Mouse (Mus musculus): ENCODE data around the gene Tmed2. TPM values are rescaled to one million over a fixed set of nuclear protein-coding genes. Genes with fewer than 3 reads are reported as not detected.
A peak's percentile ranks its signal among the peaks of the same experiment; 100 is the strongest.

Gene Tmed2
- polyA plus RNA-seq, 1 experiment from 2014 or later, result 566 TPM

DNA sequence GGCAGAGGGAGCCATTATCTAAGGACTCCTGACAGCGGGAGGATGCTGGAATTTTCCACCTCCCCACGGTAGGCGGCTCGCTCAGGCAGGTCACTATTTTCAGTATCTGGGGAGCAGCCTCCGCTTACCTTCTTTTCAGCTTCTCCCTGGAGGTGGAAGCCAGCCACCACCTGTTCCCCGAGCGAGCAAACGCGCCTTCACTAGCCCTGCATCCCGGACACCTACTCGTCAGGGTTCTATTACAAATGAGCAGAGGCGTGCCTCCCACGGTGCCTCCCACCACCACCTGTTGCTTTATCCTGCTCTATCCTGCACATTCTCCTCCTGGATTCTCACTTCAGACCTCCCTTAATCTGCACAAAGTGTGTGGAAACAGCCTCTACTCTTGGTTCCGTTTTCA is 36.8 kb upstream of the Tmed2 start:
- H3K27me3 ChIP-seq, result no peaks in the 10 kb centered on the region
- peaks cover 49% of the 10 kb centered on the region for H3K36me3 ChIP-seq
- no peak overlapping the region for H3K4me2 ChIP-seq (replicated peaks)
- no peak overlapping the region for H3K9ac ChIP-seq
- H3K4me1 ChIP-seq, result peaks cover 15% of the 10 kb centered on the region
- 63% methylated on average over 14 of the region's 14 CpGs for WGBS
- no peak for ATAC-seq (ENCODE audit: insufficient number of reproducible peaks, low FRiP score, low TSS enrichment, low read depth)
- H3K4me3 ChIP-seq (replicated peaks), result no peak overlapping the region
- H3K9me3 ChIP-seq (replicated peaks), result no peaks in the 10 kb centered on the region
- H3K27ac ChIP-seq (replicated peaks), result no peak overlapping the region

DNA sequence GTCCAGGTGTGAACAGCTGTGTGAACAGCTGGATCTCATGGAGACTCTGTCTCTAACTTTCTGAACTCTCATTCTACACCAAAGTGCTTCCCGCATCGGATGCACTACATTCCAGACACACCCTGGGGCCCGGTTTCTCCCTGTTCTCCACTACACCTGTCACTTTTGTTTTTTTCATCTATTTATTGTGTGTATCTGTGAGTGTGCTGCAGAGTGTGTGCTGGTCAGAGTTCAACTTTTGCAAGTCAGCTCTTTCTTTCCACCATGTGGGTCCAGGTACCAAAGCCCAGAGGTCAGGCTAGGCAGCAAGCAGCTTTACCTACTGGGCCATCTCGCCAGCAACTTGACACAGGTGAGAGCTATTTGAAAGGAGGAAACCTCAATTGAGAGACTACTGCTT is 35.3 kb upstream of the Tmed2 start:
- no peaks in the 10 kb centered on the region for H3K27me3 ChIP-seq
- peaks cover 48% of the 10 kb centered on the region for H3K36me3 ChIP-seq
- no peak for ATAC-seq (ENCODE audit: insufficient number of reproducible peaks, low FRiP score, low TSS enrichment, low read depth)
- H3K9ac ChIP-seq, result no peak overlapping the region
- no peak overlapping the region for H3K27ac ChIP-seq (replicated peaks)
- H3K4me1 ChIP-seq, result peaks cover 15% of the 10 kb centered on the region
- H3K9me3 ChIP-seq (replicated peaks), result no peaks in the 10 kb centered on the region
- H3K4me2 ChIP-seq (replicated peaks), result no peak overlapping the region
- 72% methylated on average over 4 of the region's 4 CpGs for WGBS
- no peak overlapping the region for H3K4me3 ChIP-seq (replicated peaks)

DNA sequence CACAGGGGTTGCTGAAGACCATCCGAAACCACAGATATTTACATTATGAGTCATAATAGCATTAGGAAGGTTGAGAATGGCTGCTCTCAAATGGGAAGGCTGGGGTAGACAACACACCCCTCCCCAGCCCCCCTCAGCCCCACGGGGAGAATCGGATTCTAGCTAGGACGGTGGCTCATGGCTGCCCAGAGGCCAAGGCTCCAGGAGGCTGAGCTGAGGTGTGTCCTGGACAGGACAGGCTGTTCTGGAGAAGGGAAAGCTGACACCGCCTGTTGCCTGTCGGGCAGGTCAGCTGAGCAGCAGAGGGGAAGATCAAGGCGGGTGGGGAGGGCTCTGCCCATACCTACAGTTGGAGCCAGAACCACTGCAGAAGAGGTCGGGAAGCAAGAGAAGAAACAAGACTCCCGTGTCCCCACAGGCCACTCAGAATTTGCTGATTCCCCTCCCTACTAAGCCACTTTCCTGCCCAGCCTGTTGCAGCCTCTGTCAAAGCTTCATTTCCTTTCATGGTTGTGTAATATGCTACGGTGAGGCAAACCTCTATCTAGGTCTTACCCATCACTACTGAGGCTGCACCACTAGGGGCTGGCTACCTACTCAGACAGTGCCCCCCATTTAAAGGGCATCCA is 33.6 kb upstream of the Tmed2 start:
- H3K27ac ChIP-seq (replicated peaks), result peak overlapping the region; percentile 28; the same call in 1 of the 2 replicates
- H3K27me3 ChIP-seq, result no peaks in the 10 kb centered on the region
- H3K9ac ChIP-seq, result no peak overlapping the region
- H3K4me2 ChIP-seq (replicated peaks), result no peak overlapping the region
- H3K9me3 ChIP-seq (replicated peaks), result no peaks in the 10 kb centered on the region
- 32% methylated on average over 10 of the region's 10 CpGs for WGBS
- peaks cover 15% of the 10 kb centered on the region for H3K4me1 ChIP-seq
- ATAC-seq (ENCODE audit: insufficient number of reproducible peaks, low FRiP score, low TSS enrichment, low read depth), result no peak
- peaks cover 37% of the 10 kb centered on the region for H3K36me3 ChIP-seq
- H3K4me3 ChIP-seq (replicated peaks), result no peak overlapping the region

DNA sequence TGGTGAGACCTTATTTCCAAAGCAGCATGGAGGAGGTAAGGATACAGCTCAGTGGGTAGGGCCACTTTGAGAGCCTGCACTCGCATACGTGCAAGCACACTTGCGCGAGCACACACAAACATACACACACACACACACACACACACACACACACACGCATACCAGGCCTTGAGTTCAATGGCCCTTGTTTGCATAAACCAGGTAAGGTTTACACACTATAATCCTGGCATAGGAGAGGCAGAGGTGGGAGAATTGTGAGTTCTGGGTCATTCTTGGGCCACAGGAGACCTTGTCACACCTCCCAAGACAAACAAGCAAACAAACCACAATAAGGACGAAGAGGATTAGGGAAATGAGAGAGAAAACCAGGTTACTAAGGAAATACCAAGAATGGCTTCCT is 31.3 kb upstream of the Tmed2 start:
- peaks cover 15% of the 10 kb centered on the region for H3K4me1 ChIP-seq
- H3K27me3 ChIP-seq, result no peaks in the 10 kb centered on the region
- no peak overlapping the region for H3K9ac ChIP-seq
- no peak for ATAC-seq (ENCODE audit: insufficient number of reproducible peaks, low FRiP score, low TSS enrichment, low read depth)
- no peaks in the 10 kb centered on the region for H3K9me3 ChIP-seq (replicated peaks)
- 93% methylated on average over 6 of the region's 6 CpGs for WGBS
- no peak overlapping the region for H3K4me2 ChIP-seq (replicated peaks)
- no peak overlapping the region for H3K4me3 ChIP-seq (replicated peaks)
- H3K36me3 ChIP-seq, result peaks cover 33% of the 10 kb centered on the region
- no peak overlapping the region for H3K27ac ChIP-seq (replicated peaks)

DNA sequence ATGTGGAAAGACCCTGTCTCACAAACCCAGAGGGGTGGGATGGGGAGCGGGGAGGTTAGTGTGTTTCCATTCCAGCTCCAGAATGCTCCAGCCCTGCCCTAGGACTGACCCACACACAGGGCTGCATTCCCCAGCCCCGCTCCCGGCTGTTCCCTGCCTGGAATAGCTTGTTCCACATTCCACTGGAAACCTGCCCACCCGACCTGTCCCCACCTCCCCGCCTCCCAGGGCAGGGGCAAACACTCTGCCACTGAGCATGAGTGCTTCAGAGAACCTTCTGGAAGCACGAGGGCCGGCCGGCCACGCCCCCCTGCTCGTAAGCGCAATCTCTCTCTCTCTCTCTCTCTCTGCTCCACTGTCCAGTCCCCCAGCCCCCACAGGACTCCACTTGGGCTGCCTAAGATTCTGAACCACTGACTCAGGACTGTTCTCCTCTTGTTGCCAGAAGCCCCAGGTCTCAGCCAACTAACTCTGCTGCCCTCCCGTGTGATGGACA is 30.7 kb upstream of the Tmed2 start:
- Histone ChIP-seq H3K27me3 (no peaks in the 10 kb centered on the region), H3K36me3 (peaks cover 36% of the 10 kb centered on the region), H3K4me2 (replicated peaks) (no peak overlapping the region), H3K4me3 (replicated peaks) (no peak overlapping the region), H3K9me3 (replicated peaks) (no peaks in the 10 kb centered on the region), H3K27ac (replicated peaks) (no peak overlapping the region), H3K4me1 (peaks cover 15% of the 10 kb centered on the region), H3K9ac (no peak overlapping the region)
- 71% methylated on average over 12 of the region's 12 CpGs for WGBS
- ATAC-seq (ENCODE audit: insufficient number of reproducible peaks, low FRiP score, low TSS enrichment, low read depth), result peak; percentile 49; the same call in 1 of the 2 replicates

DNA sequence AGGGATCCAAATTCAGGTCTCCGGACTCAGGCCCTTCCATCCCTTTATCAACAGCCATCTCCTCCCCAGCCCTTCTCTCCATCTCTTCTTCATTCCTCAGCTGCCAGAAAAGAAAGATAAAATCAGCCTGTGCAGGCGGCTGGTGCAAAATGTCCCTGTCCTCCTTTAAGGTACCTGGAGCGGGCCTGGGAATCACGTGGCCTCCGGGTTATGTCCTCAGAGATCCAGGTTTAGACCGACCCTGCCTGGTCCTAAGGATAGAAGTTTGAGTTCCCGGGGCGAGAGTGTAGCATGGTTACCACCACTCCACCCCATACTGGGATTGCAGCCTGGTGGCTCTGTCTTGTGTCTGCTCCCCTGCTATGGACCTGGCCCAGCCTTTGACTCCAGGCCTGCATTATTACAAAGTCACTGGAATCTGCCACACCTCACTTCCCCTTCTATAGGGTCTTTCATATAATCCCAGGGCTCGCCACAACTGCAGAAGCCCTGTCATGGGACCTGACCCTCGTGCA is 29.9 kb upstream of the Tmed2 start:
- WGBS, result 90% methylated on average over 10 of the region's 10 CpGs
- Histone ChIP-seq H3K27ac (replicated peaks) (no peak overlapping the region), H3K4me2 (replicated peaks) (no peak overlapping the region), H3K36me3 (peaks cover 40% of the 10 kb centered on the region), H3K9ac (no peak overlapping the region), H3K9me3 (replicated peaks) (no peaks in the 10 kb centered on the region), H3K4me1 (peaks cover 15% of the 10 kb centered on the region), H3K27me3 (no peaks in the 10 kb centered on the region), H3K4me3 (replicated peaks) (no peak overlapping the region)
- ATAC-seq (ENCODE audit: insufficient number of reproducible peaks, low FRiP score, low TSS enrichment, low read depth), result no peak

DNA sequence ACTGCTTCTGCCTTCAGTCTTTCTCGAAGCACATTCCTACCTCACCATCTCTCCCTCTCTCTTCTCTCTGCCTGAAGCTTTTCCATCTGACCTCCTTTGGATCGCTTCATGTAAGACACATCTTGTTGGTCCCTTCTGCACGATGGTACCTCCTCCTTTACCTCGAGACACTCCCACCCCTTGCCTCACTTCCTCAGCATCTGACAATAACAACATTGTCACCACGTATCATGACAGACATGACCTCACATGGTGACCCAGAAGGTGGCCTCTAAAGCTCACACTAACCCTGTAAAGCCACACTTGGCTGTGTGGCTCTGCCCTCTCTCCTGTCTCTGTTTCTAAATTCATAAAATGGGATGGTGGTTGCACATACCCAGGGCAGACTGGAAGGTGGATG is 24.7 kb upstream of the Tmed2 start:
- WGBS, result 64% methylated on average over 5 of the region's 5 CpGs
- Histone ChIP-seq H3K4me2 (replicated peaks) (no peak overlapping the region), H3K9ac (no peak overlapping the region), H3K36me3 (peaks cover 43% of the 10 kb centered on the region), H3K9me3 (replicated peaks) (no peaks in the 10 kb centered on the region), H3K4me3 (replicated peaks) (no peak overlapping the region), H3K27ac (replicated peaks) (no peak overlapping the region), H3K4me1 (no peaks in the 10 kb centered on the region), H3K27me3 (no peaks in the 10 kb centered on the region)
- no peak for ATAC-seq (ENCODE audit: insufficient number of reproducible peaks, low FRiP score, low TSS enrichment, low read depth)

DNA sequence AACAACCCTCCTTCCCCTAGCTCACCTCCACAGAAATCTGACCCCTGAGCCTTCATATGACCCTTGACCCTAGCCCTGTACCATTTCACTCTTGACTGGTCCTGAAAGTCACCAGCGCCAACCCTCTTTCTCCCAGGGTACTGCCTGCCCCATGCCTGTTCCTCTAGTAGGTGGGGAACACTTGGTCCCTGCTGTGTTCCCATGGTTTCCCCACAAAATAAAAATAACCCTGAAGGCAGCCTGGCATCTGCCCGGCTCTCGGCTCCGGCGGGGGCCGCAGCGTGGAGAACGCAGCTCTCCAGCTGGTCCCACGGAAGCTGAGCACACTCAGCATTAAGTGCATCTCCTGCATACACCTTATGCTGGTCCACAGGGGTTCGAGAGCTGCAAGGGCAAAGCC is 21.8 kb upstream of the Tmed2 start:
- H3K4me1 ChIP-seq, result no peaks in the 10 kb centered on the region
- no peak overlapping the region for H3K4me3 ChIP-seq (replicated peaks)
- peaks cover 32% of the 10 kb centered on the region for H3K36me3 ChIP-seq
- H3K9me3 ChIP-seq (replicated peaks), result no peaks in the 10 kb centered on the region
- no peak overlapping the region; the same call in 1 of the 2 replicates for H3K27ac ChIP-seq (replicated peaks)
- H3K9ac ChIP-seq, result no peak overlapping the region
- no peak for ATAC-seq (ENCODE audit: insufficient number of reproducible peaks, low FRiP score, low TSS enrichment, low read depth)
- WGBS, result 81% methylated on average over 10 of the region's 10 CpGs
- no peaks in the 10 kb centered on the region for H3K27me3 ChIP-seq
- H3K4me2 ChIP-seq (replicated peaks), result no peak overlapping the region

DNA sequence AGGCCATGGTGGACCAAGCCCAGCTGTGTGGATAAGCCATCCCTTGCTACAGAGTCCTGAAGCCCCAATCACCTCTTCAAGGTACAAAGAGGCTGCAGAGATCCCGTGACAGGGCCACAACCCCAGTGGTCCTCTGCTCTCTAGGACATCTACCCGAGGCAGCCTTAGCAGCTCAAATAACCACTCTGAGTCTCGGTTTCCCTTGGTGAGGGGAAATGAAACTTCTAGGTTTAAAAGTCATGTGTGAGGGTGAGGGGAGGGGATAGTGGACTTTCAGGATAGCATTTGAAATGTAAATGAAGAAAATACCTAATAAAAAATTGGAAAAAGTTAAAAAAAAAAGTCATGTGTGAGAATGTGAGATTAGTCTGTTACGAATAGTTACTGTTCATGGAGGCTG is 18.9 kb upstream of the Tmed2 start:
- Histone ChIP-seq H3K4me2 (replicated peaks) (no peak overlapping the region), H3K4me3 (replicated peaks) (no peak overlapping the region), H3K4me1 (no peaks in the 10 kb centered on the region), H3K36me3 (peaks cover 18% of the 10 kb centered on the region), H3K9me3 (replicated peaks) (no peaks in the 10 kb centered on the region), H3K27me3 (no peaks in the 10 kb centered on the region), H3K9ac (no peak overlapping the region), H3K27ac (replicated peaks) (no peak overlapping the region)
- WGBS, result 85% methylated on average over 4 of the region's 4 CpGs
- no peak for ATAC-seq (ENCODE audit: insufficient number of reproducible peaks, low FRiP score, low TSS enrichment, low read depth)

DNA sequence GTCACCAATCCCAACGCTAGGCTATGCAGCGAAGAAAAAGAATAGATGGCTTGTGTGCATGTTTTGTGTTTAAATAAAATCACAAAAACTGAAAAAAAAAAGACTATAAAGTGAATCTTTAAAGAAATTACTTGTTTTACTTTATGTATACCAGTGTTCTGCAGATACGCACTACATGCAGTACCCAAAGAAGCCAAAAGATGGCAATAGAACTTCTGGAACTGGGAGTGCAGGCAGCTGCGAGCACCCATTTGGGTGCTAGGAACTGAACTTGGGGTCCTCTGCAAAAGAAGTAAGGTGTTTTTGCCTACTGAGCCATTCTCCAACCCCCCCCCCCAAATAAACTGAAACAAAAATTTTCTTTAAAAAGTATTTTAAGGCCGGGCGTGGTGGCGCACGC is 17.5 kb upstream of the Tmed2 start:
- ATAC-seq (ENCODE audit: insufficient number of reproducible peaks, low FRiP score, low TSS enrichment, low read depth), result no peak
- Histone ChIP-seq H3K27me3 (no peaks in the 10 kb centered on the region), H3K4me3 (replicated peaks) (no peak overlapping the region), H3K4me1 (peaks cover under 1% of the 10 kb centered on the region), H3K27ac (replicated peaks) (no peak overlapping the region), H3K9ac (no peak overlapping the region), H3K4me2 (replicated peaks) (no peak overlapping the region), H3K36me3 (peaks cover 18% of the 10 kb centered on the region), H3K9me3 (replicated peaks) (no peaks in the 10 kb centered on the region)
- WGBS, result 92% methylated on average over 8 of the region's 8 CpGs

DNA sequence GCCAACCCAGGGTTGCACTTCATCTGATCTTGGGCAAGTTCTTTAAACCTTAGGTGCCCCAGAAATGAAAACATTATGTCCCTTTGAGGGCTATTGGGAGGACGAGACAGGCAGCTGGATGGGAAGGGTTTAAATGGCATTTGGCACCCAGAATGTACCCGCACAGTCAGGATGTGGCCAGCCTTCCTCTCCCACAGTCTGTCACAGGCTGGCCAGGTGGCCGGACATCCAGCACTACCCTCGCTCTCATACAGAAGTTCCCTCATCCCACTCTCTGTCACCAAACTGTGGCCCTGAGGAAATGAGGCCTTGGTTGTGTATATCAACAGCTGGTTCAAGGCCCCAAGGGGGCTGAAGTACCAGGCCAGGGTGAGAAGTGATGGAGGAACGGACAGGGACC is 15.6 kb upstream of the Tmed2 start:
- no peak overlapping the region for H3K9ac ChIP-seq
- no peak for ATAC-seq (ENCODE audit: insufficient number of reproducible peaks, low FRiP score, low TSS enrichment, low read depth)
- WGBS, result 84% methylated on average over 5 of the region's 5 CpGs
- H3K27me3 ChIP-seq, result no peaks in the 10 kb centered on the region
- no peak overlapping the region for H3K4me2 ChIP-seq (replicated peaks)
- no peak overlapping the region for H3K27ac ChIP-seq (replicated peaks)
- H3K36me3 ChIP-seq, result peaks cover 11% of the 10 kb centered on the region
- H3K4me3 ChIP-seq (replicated peaks), result no peak overlapping the region
- H3K9me3 ChIP-seq (replicated peaks), result no peaks in the 10 kb centered on the region
- H3K4me1 ChIP-seq, result peaks cover 20% of the 10 kb centered on the region

DNA sequence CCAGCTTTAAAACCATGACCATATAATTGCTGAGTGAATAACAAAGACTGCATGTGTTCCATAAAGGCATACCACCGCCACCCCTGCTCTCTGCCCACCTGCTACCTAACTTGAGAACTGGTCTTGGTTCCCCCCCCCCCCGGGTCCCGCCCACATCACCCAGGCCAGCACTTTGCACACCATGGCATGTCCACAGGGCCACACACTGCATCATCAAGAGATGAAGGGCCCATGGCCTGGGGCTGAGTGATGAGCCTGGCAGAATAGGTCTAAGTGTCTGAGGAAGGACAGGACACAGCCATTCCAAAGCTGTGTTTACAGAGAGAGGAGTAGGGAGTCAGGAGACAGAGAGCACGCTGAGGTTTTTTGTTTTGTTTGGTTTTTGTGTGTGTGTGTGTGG is 12.1 kb upstream of the Tmed2 start:
- H3K4me3 ChIP-seq (replicated peaks), result peak overlapping the region; percentile 86
- no peaks in the 10 kb centered on the region for H3K9me3 ChIP-seq (replicated peaks)
- 76% methylated on average over 4 of the region's 4 CpGs for WGBS
- ATAC-seq (ENCODE audit: insufficient number of reproducible peaks, low FRiP score, low TSS enrichment, low read depth), result no peak
- H3K9ac ChIP-seq, result no peak overlapping the region
- no peaks in the 10 kb centered on the region for H3K27me3 ChIP-seq
- peak overlapping the region; percentile 52 for H3K27ac ChIP-seq (replicated peaks)
- H3K4me1 ChIP-seq, result peaks cover 37% of the 10 kb centered on the region
- no peaks in the 10 kb centered on the region for H3K36me3 ChIP-seq
- H3K4me2 ChIP-seq (replicated peaks), result peak overlapping the region; percentile 80
